Mouse (Mus musculus): ENCODE results near the gene Cd4. TPM values are rescaled to one million over a fixed set of nuclear protein-coding genes. Genes with fewer than 3 reads are reported as not detected.

Gene Cd4
- polyA plus RNA-seq, 1 experiment from 2014 or later, result 211 TPM

- no peak overlapping the region for H3K4me3 ChIP-seq (ENCODE audit: inconsistent target)
Observed at GRCm38 (mm10) chr6:124883351-124883750, 4.7 kb downstream of the Cd4 start.

GRCm38 (mm10) chr6:124881821-124882220 is 6.2 kb downstream of the Cd4 start:
- WGBS (ENCODE audit: missing documents), result 94% methylated on average over 9 of the region's 9 CpGs
- no peaks in the 10 kb centered on the region; the same call in 1 of the 2 replicates for H3K79me2 ChIP-seq (ENCODE audit: inconsistent target)
- no peak overlapping the region for H3K4me3 ChIP-seq (ENCODE audit: inconsistent target)
- no peak overlapping the region for H3K27ac ChIP-seq
- H3K36me3 ChIP-seq (ENCODE audit: inconsistent target), result no peaks in the 10 kb centered on the region

More at GRCm38 (mm10) chr6:124883351-124883750, 4.7 kb downstream of the Cd4 start:
- Histone ChIP-seq H3K36me3 (ENCODE audit: inconsistent target) (no peaks in the 10 kb centered on the region), H3K27ac (no peak overlapping the region), H3K79me2 (ENCODE audit: inconsistent target) (no peaks in the 10 kb centered on the region; the same call in 1 of the 2 replicates)
- WGBS (ENCODE audit: missing documents), result 82% methylated on average over 6 of the region's 10 CpGs

- Histone ChIP-seq H3K4me3 (ENCODE audit: inconsistent target) (no peak overlapping the region), H3K27ac (no peak overlapping the region), H3K36me3 (ENCODE audit: inconsistent target) (no peaks in the 10 kb centered on the region), H3K79me2 (ENCODE audit: inconsistent target) (no peaks in the 10 kb centered on the region)
- WGBS (ENCODE audit: missing documents), result 72% methylated on average over 6 of the region's 6 CpGs
Observed at GRCm38 (mm10) chr6:124879390-124879789, 8.6 kb downstream of the Cd4 start.

- no peak overlapping the region for H3K4me3 ChIP-seq (ENCODE audit: inconsistent target)
- no peaks in the 10 kb centered on the region for H3K36me3 ChIP-seq (ENCODE audit: inconsistent target)
- 0% methylated on average over 2 of the region's 3 CpGs for WGBS (ENCODE audit: missing documents)
- no peaks in the 10 kb centered on the region for H3K79me2 ChIP-seq (ENCODE audit: inconsistent target)
- peak overlapping the region; percentile 36 for H3K27ac ChIP-seq
Observed at GRCm38 (mm10) chr6:124874348-124874747, 13.7 kb downstream of the Cd4 start.

GRCm38 (mm10) chr6:124866560-124866959 is 21.5 kb downstream of the Cd4 start:
- no peak overlapping the region for H3K27ac ChIP-seq
- 89% methylated on average over 6 of the region's 7 CpGs for WGBS (ENCODE audit: missing documents)
- H3K36me3 ChIP-seq (ENCODE audit: inconsistent target), result peaks cover 2% of the 10 kb centered on the region; the same call in 1 of the 2 replicates
- H3K4me3 ChIP-seq (ENCODE audit: inconsistent target), result no peak overlapping the region
- peaks cover 18% of the 10 kb centered on the region; the same call in 1 of the 2 replicates for H3K79me2 ChIP-seq (ENCODE audit: inconsistent target)

GRCm38 (mm10) chr6:124865766-124866362 is 22.2 kb downstream of the Cd4 start:
- H3K27ac ChIP-seq, result no peak overlapping the region
- WGBS (ENCODE audit: missing documents), result 96% methylated on average over 17 of the region's 18 CpGs
- H3K79me2 ChIP-seq (ENCODE audit: inconsistent target), result peaks cover 25% of the 10 kb centered on the region; the same call in 1 of the 2 replicates
- no peak overlapping the region for H3K4me3 ChIP-seq (ENCODE audit: inconsistent target)
- peaks cover 9% of the 10 kb centered on the region; the same call in 1 of the 2 replicates for H3K36me3 ChIP-seq (ENCODE audit: inconsistent target)

- H3K79me2 ChIP-seq (ENCODE audit: inconsistent target), result peaks cover 25% of the 10 kb centered on the region; the same call in 1 of the 2 replicates
- peaks cover 17% of the 10 kb centered on the region; the same call in 1 of the 2 replicates for H3K36me3 ChIP-seq (ENCODE audit: inconsistent target)
Observed at GRCm38 (mm10) chr6:124863658-124864298, 24.2 kb downstream of the Cd4 start, which contains the start of gene Gpr162. Gene Gpr162, minus strand, starts transcription at chr6:124863983.

GRCm38 (mm10) chr6:124863125-124863657 is 24.8 kb downstream of the Cd4 start:
- Histone ChIP-seq H3K27ac (peak overlapping the region; percentile 27; the same call in 1 of the 2 replicates), H3K4me3 (ENCODE audit: inconsistent target) (peak overlapping the region; percentile 69)
- 4% methylated on average over 12 of the region's 16 CpGs for WGBS (ENCODE audit: missing documents)

More at GRCm38 (mm10) chr6:124863658-124864298, 24.2 kb downstream of the Cd4 start, which contains the start of gene Gpr162:
- 1% methylated on average over 41 of the region's 43 CpGs for WGBS (ENCODE audit: missing documents)
- H3K27ac ChIP-seq, result peak within 1 kb of the TSS; percentile 27; the same call in 1 of the 2 replicates
- peak within 1 kb of the TSS; percentile 69 for H3K4me3 ChIP-seq (ENCODE audit: inconsistent target)

GRCm38 (mm10) chr6:124862406-124863124 is 25.5 kb downstream of the Cd4 start:
- peaks cover 19% of the 10 kb centered on the region; the same call in 1 of the 2 replicates for H3K36me3 ChIP-seq (ENCODE audit: inconsistent target)
- 0 out of 2 replicates have a peak overlapping the region, but pooled peaks have one; percentile 27 for H3K27ac ChIP-seq
- H3K4me3 ChIP-seq (ENCODE audit: inconsistent target), result peak overlapping the region; percentile 69
- 16% methylated on average over 8 of the region's 8 CpGs for WGBS (ENCODE audit: missing documents)
- H3K79me2 ChIP-seq (ENCODE audit: inconsistent target), result peaks cover 25% of the 10 kb centered on the region; the same call in 1 of the 2 replicates

More at GRCm38 (mm10) chr6:124863125-124863657, 24.8 kb downstream of the Cd4 start:
- H3K36me3 ChIP-seq (ENCODE audit: inconsistent target), result peaks cover 19% of the 10 kb centered on the region; the same call in 1 of the 2 replicates
- H3K79me2 ChIP-seq (ENCODE audit: inconsistent target), result peaks cover 25% of the 10 kb centered on the region; the same call in 1 of the 2 replicates

- WGBS (ENCODE audit: missing documents), result 76% methylated on average over 2 of the region's 3 CpGs
- peaks cover 25% of the 10 kb centered on the region; the same call in 1 of the 2 replicates for H3K79me2 ChIP-seq (ENCODE audit: inconsistent target)
- H3K27ac ChIP-seq, result no peak overlapping the region
- no peak overlapping the region for H3K4me3 ChIP-seq (ENCODE audit: inconsistent target)
- H3K36me3 ChIP-seq (ENCODE audit: inconsistent target), result peaks cover 19% of the 10 kb centered on the region; the same call in 1 of the 2 replicates
Observed at GRCm38 (mm10) chr6:124861802-124862201, 26.2 kb downstream of the Cd4 start.

GRCm38 (mm10) chr6:124861266-124861665 is 26.8 kb downstream of the Cd4 start:
- H3K27ac ChIP-seq, result no peak overlapping the region
- H3K4me3 ChIP-seq (ENCODE audit: inconsistent target), result no peak overlapping the region
- 94% methylated on average over 18 of the region's 19 CpGs for WGBS (ENCODE audit: missing documents)
- H3K79me2 ChIP-seq (ENCODE audit: inconsistent target), result peaks cover 25% of the 10 kb centered on the region; the same call in 1 of the 2 replicates
- H3K36me3 ChIP-seq (ENCODE audit: inconsistent target), result peaks cover 19% of the 10 kb centered on the region; the same call in 1 of the 2 replicates

GRCm38 (mm10) chr6:124860511-124860910 is 27.5 kb downstream of the Cd4 start:
- H3K27ac ChIP-seq, result no peak overlapping the region
- 85% methylated on average over 9 of the region's 9 CpGs for WGBS (ENCODE audit: missing documents)
- peaks cover 25% of the 10 kb centered on the region; the same call in 1 of the 2 replicates for H3K79me2 ChIP-seq (ENCODE audit: inconsistent target)
- H3K4me3 ChIP-seq (ENCODE audit: inconsistent target), result no peak overlapping the region
- peaks cover 19% of the 10 kb centered on the region; the same call in 1 of the 2 replicates for H3K36me3 ChIP-seq (ENCODE audit: inconsistent target)

- WGBS (ENCODE audit: missing documents), result 13% methylated on average over 12 of the region's 12 CpGs
- H3K4me3 ChIP-seq (ENCODE audit: inconsistent target), result no peak overlapping the region
- peaks cover 19% of the 10 kb centered on the region; the same call in 1 of the 2 replicates for H3K36me3 ChIP-seq (ENCODE audit: inconsistent target)
- peaks cover 25% of the 10 kb centered on the region; the same call in 1 of the 2 replicates for H3K79me2 ChIP-seq (ENCODE audit: inconsistent target)
- H3K27ac ChIP-seq, result no peak overlapping the region
Observed at GRCm38 (mm10) chr6:124859725-124860124, 28.3 kb downstream of the Cd4 start.
